Mouse (Mus musculus): ENCODE measurements around the gene Mettl7a3.
"Not testable (repeated sequence)": the region's sequence is repeated elsewhere in the genome, so short reads cannot be mapped to it uniquely, and the experiment has no call there.

DNA sequence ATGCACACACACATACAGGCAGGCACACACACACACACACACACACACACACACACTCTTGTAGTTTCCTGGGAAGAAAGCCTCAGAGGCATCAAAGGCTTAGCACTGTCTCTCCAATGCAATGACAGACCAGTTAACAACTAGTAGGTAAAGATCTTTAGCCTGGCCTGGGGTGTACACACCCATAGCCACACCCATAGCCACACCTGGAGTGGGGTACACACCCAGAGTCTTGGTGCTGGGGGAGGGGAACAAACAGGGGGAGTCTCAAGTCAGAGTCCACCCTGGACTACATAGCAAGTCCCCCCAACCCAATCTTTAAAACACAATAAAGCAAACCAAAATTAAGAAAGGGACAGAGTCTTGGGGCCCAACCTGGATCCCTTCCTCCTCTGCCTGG, 2.6 kb downstream of the Mettl7a3 start:
- not testable (repeated sequence) for TF ChIP-seq CTCF (IDR thresholded peaks at IDR 0.05; ENCODE audit: borderline replicate concordance, insufficient read depth, low read depth, low read length); POLR2A (IDR thresholded peaks at IDR 0.05; ENCODE audit: borderline replicate concordance, insufficient read depth, low read length)
